Mouse (Mus musculus) limb, embryonic 12.5 days (tissue): ENCODE data around the gene Cacna1d. TPM values are rescaled to one million over a fixed set of nuclear protein-coding genes. Genes with fewer than 3 reads are reported as not detected.

Experiments used
- ATAC-seq: fragments of 200-750 bp; cut with Nextera tagmentation; 2 replicates; pipeline ENCODE4 v1.8.0; 2017; ENCODE audit warnings: low read depth, moderate TSS enrichment; ENCODE audit not compliant: insufficient number of reproducible peaks, insufficient read depth, low FRiP score, low TSS enrichment
- H3K27ac ChIP-seq: fragments of 300-500 bp; sonication (generic); 2 replicates; pipeline ENCODE4 v1.5.1; 2016; ENCODE audit warnings: mild to moderate bottlenecking, moderate library complexity
- H3K27me3 ChIP-seq: fragments of 300-500 bp; sonication (generic); 2 replicates; pipeline ENCODE4 v1.6.1; 2016; ENCODE audit warnings: mild to moderate bottlenecking, moderate library complexity
- H3K36me3 ChIP-seq: fragments of 300-500 bp; sonication (generic); 2 replicates; pipeline ENCODE4 v1.6.1; 2016; ENCODE audit warnings: mild to moderate bottlenecking, moderate library complexity
- H3K4me1 ChIP-seq: fragments of 300-500 bp; sonication (generic); replicated peaks from 2 replicates; pipeline ENCODE4 v1.6.1; 2016
- H3K4me2 ChIP-seq: fragments of 300-500 bp; sonication (generic); 2 replicates; pipeline ENCODE4 v1.6.1; 2016; ENCODE audit warnings: mild to moderate bottlenecking, moderate library complexity
- H3K4me3 ChIP-seq: fragments of 300-500 bp; sonication (generic); replicated peaks from 2 replicates; pipeline ENCODE4 v1.5.1; 2016; ENCODE audit warnings: mild to moderate bottlenecking
- H3K9ac ChIP-seq: fragments of 300-500 bp; sonication (generic); replicated peaks from 2 replicates; pipeline ENCODE4 v1.6.1; 2016; ENCODE audit warnings: mild to moderate bottlenecking, moderate library complexity
- H3K9me3 ChIP-seq: fragments of 300-500 bp; sonication (generic); 2 replicates; pipeline ENCODE4 v1.6.1; 2016; ENCODE audit warnings: mild to moderate bottlenecking, moderate library complexity
- WGBS: fragments of 180-500 bp; shearing (Covaris S2); methylation state at CpG from one replicate; pipeline ENCODE4 v1.1.7; 2016; 5-methylcytosine and 5-hydroxymethylcytosine counted together
- polyA plus RNA-seq: library from polyadenylated mRNA; unstranded; fragments of >200 nt; fragmentation: Nextera tagmentation; extraction: Ambion mirVana; gene quantifications from 2 replicates; pipeline ENCODE4 v1.2.1, GENCODE M21; 2016

Gene Cacna1d
- polyA plus RNA-seq, 1 experiment from 2014 or later = 3.0 TPM

- 84% methylated on average over 3 of the region's 3 CpGs for WGBS
- Histone ChIP-seq H3K9me3 (no peaks in the 10 kb centered on the region), H3K4me1 (no peaks in the 10 kb centered on the region), H3K27ac (no peak overlapping the region), H3K27me3 (no peaks in the 10 kb centered on the region), H3K9ac (no peak overlapping the region), H3K4me3 (no peak overlapping the region), H3K4me2 (no peak overlapping the region), H3K36me3 (no peaks in the 10 kb centered on the region)
- no peak for ATAC-seq
Observed at GRCm38 (mm10) chr14:30068566-30068965, 422.7 kb downstream of the Cacna1d start.

- Histone ChIP-seq H3K27ac (no peak overlapping the region), H3K9ac (no peak overlapping the region), H3K27me3 (no peaks in the 10 kb centered on the region), H3K4me3 (no peak overlapping the region), H3K36me3 (no peaks in the 10 kb centered on the region), H3K9me3 (no peaks in the 10 kb centered on the region), H3K4me2 (no peak overlapping the region), H3K4me1 (no peaks in the 10 kb centered on the region)
- WGBS = 81% methylated on average over 12 of the region's 12 CpGs
- ATAC-seq = no peak
Observed at GRCm38 (mm10) chr14:30066752-30067151, 424.5 kb downstream of the Cacna1d start.

DNA sequence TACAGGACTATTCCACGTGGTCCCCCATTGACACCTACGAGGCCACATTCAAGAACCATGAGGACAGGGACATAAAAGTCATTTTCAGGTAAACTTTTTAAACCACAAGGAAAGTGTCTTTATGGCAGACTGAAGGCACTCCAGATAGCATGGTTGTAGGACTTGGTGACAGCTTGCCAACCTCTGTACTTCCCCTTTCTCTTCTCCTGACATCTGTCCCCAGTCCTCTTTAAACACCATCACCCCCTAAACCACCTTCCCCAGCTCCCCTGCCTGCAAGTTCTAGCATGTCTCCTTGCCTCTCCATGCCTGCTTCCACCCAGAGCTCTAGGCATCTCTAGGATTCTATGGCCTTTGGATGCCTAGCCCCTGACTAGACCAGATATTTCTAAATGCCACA lies 426.4 kb downstream of the Cacna1d start:
- no peak overlapping the region for H3K4me3 ChIP-seq
- no peak overlapping the region for H3K9ac ChIP-seq
- no peak overlapping the region for H3K4me2 ChIP-seq
- WGBS = 82% methylated on average over 2 of the region's 2 CpGs
- no peaks in the 10 kb centered on the region for H3K4me1 ChIP-seq
- no peaks in the 10 kb centered on the region for H3K27me3 ChIP-seq
- H3K27ac ChIP-seq = no peak overlapping the region
- ATAC-seq = no peak
- H3K9me3 ChIP-seq = no peaks in the 10 kb centered on the region
- H3K36me3 ChIP-seq = no peaks in the 10 kb centered on the region

GRCm38 (mm10) chr14:30056031-30056766 lies 435.1 kb downstream of the Cacna1d start:
- 81% methylated on average over 13 of the region's 13 CpGs for WGBS
- no peak overlapping the region for H3K4me3 ChIP-seq

GRCm38 (mm10) chr14:30054922-30055321 lies 436.3 kb downstream of the Cacna1d start:
- 78% methylated on average over 7 of the region's 7 CpGs for WGBS

More at GRCm38 (mm10) chr14:30056031-30056766, 435.1 kb downstream of the Cacna1d start:
- Histone ChIP-seq H3K9me3 (no peaks in the 10 kb centered on the region), H3K9ac (no peak overlapping the region), H3K36me3 (no peaks in the 10 kb centered on the region), H3K4me1 (0 out of 2 replicates have a peak, but pooled peaks cover 3% of the 10 kb centered on the region), H3K4me2 (no peak overlapping the region), H3K27me3 (no peaks in the 10 kb centered on the region), H3K27ac (no peak overlapping the region)
- ATAC-seq = no peak

GRCm38 (mm10) chr14:30050280-30050679 lies 441.0 kb downstream of the Cacna1d start:
- Histone ChIP-seq H3K4me3 (no peak overlapping the region), H3K4me1 (no peaks in the 10 kb centered on the region), H3K27ac (no peak overlapping the region), H3K27me3 (no peaks in the 10 kb centered on the region), H3K36me3 (no peaks in the 10 kb centered on the region), H3K9me3 (no peaks in the 10 kb centered on the region), H3K4me2 (no peak overlapping the region), H3K9ac (no peak overlapping the region)
- WGBS = 88% methylated on average over 8 of the region's 8 CpGs
- no peak for ATAC-seq

More at GRCm38 (mm10) chr14:30054922-30055321, 436.3 kb downstream of the Cacna1d start:
- Histone ChIP-seq H3K27me3 (no peaks in the 10 kb centered on the region), H3K27ac (no peak overlapping the region), H3K4me2 (no peak overlapping the region), H3K9ac (no peak overlapping the region), H3K36me3 (no peaks in the 10 kb centered on the region), H3K4me3 (no peak overlapping the region), H3K4me1 (0 out of 2 replicates have a peak, but pooled peaks cover 3% of the 10 kb centered on the region), H3K9me3 (no peaks in the 10 kb centered on the region)
- ATAC-seq = no peak

GRCm38 (mm10) chr14:30048049-30048448 lies 443.2 kb downstream of the Cacna1d start:
- H3K4me2 ChIP-seq = no peak overlapping the region
- no peak for ATAC-seq
- H3K27me3 ChIP-seq = no peaks in the 10 kb centered on the region
- no peaks in the 10 kb centered on the region for H3K36me3 ChIP-seq
- no peaks in the 10 kb centered on the region for H3K9me3 ChIP-seq
- H3K4me3 ChIP-seq = no peak overlapping the region
- WGBS = 87% methylated on average over 3 of the region's 3 CpGs
- H3K4me1 ChIP-seq = no peaks in the 10 kb centered on the region
- H3K27ac ChIP-seq = no peak overlapping the region
- no peak overlapping the region for H3K9ac ChIP-seq

- H3K4me2 ChIP-seq = no peak overlapping the region
- H3K4me3 ChIP-seq = no peak overlapping the region
- no peak overlapping the region for H3K9ac ChIP-seq
- H3K27me3 ChIP-seq = no peaks in the 10 kb centered on the region
- H3K9me3 ChIP-seq = no peaks in the 10 kb centered on the region
- 81% methylated on average over 4 of the region's 4 CpGs for WGBS
- no peaks in the 10 kb centered on the region for H3K36me3 ChIP-seq
- ATAC-seq = no peak
- no peaks in the 10 kb centered on the region for H3K4me1 ChIP-seq
- H3K27ac ChIP-seq = no peak overlapping the region
Observed at GRCm38 (mm10) chr14:30046976-30047375, 444.3 kb downstream of the Cacna1d start.

- no peaks in the 10 kb centered on the region for H3K4me1 ChIP-seq
- no peak overlapping the region for H3K4me2 ChIP-seq
- H3K36me3 ChIP-seq = no peaks in the 10 kb centered on the region
- H3K9ac ChIP-seq = no peak overlapping the region
- H3K9me3 ChIP-seq = no peaks in the 10 kb centered on the region
- no peak overlapping the region for H3K27ac ChIP-seq
- no peaks in the 10 kb centered on the region for H3K27me3 ChIP-seq
- 84% methylated on average over 8 of the region's 8 CpGs for WGBS
- H3K4me3 ChIP-seq = no peak overlapping the region
- ATAC-seq = no peak
Observed at GRCm38 (mm10) chr14:30045704-30046220, 445.5 kb downstream of the Cacna1d start.

- no peak overlapping the region for H3K27ac ChIP-seq
- no peaks in the 10 kb centered on the region for H3K36me3 ChIP-seq
- H3K9ac ChIP-seq = no peak overlapping the region
- ATAC-seq = no peak
- 88% methylated on average over 10 of the region's 10 CpGs for WGBS
- no peaks in the 10 kb centered on the region for H3K27me3 ChIP-seq
- no peaks in the 10 kb centered on the region for H3K9me3 ChIP-seq
- no peak overlapping the region for H3K4me3 ChIP-seq
- no peaks in the 10 kb centered on the region for H3K4me1 ChIP-seq
- no peak overlapping the region for H3K4me2 ChIP-seq
Observed at GRCm38 (mm10) chr14:30045239-30045638, 446.0 kb downstream of the Cacna1d start.

DNA sequence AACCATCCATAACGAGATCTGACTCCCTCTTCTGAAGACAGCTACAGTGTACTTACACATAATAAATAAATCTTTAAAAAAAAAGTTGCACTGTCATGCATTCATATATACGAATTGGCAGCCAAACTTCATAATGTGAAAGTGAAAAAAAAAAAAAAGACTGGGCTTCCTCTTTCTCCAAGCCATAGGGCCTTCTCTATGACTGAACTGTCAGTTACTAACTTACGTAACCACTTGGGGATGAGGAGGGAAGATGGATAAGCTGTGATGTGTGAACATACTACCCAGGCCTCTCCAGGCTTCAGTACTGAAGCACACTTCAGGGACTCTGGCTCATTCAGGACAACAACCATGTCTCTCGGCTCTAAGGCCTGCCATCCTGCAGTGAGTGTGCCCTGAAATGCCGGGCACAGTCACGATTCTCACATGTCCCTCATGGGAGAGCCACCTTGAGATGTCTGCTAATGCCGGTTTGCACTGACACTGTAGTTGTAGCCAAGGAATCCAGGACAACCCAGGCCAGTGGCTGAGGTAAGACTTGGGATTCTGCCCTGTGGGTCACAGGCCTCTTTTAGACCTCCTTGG lies 447.8 kb downstream of the Cacna1d start:
- no peak overlapping the region for H3K27ac ChIP-seq
- no peak overlapping the region for H3K9ac ChIP-seq
- no peaks in the 10 kb centered on the region for H3K27me3 ChIP-seq
- H3K4me3 ChIP-seq = no peak overlapping the region
- no peaks in the 10 kb centered on the region for H3K9me3 ChIP-seq
- no peak overlapping the region for H3K4me2 ChIP-seq
- H3K4me1 ChIP-seq = no peaks in the 10 kb centered on the region
- WGBS = 89% methylated on average over 7 of the region's 7 CpGs
- no peaks in the 10 kb centered on the region for H3K36me3 ChIP-seq
- ATAC-seq = no peak
